Mouse (Mus musculus): Measurements from ENCODE around the gene Gm5108.

The Gm5108 gene

GRCm38 (mm10) chr5:67941369-67941768 lies at the start of gene Gm5108:
Gene Gm5108 (plus strand): TSS chr5:67941669.
- CTCF ChIA-PET: interaction anchor here in 2 of 4 experiments (0.7 kb wide), 2 partner anchors 106 to 1542 kb away, joined by 3 read pairs; no protein-coding TSS in a partner anchor
- POLR2A ChIA-PET: no interaction called here

GRCm38 (mm10) chr5:67898921-67899320 lies 42.5 kb upstream of the Gm5108 start:
- ChIA-PET POLR2A (no interaction called here), CTCF (no interaction called here)

DNA sequence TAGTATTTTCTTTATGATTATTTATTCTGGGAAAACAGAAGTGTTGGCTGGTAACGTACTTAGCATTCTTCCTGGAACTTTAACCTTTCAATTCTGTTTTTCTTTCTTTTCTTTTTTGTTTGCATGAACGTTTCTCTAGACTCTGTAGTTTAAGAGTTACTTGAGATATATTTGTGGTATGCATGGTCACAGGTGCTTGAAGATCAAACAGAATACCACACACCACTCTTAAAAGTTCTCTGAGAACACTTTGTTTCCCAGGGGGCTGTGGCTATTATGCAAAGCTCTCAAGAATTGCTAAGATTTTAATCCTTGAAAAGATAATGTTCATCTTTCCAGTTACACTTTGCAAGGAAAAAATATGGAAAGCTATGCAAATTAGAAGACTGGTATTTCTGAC lies 36.9 kb upstream of the Gm5108 start:
- POLR2A ChIA-PET: no interaction called here
- CTCF ChIA-PET: no interaction called here

DNA sequence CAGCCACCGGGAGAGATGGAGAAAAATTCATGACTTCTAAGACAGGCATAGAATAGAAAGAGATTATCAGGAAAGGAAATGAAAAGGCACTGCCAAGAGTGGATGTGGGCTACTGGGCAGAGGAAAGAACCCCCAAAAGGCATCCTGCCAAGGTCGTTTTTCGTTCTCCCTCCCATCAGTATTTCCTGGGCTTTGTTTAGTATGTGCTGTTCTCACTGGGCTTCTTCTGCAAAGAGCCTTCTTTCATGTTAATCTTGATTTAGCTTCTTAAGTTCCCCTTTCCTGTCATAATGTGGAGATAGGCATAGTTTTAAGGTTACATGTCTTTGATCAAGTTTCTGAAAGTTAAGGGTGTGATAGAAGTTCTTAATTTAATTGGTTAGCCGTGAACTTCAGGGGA lies 10.9 kb upstream of the Gm5108 start:
- CTCF ChIA-PET: interaction anchor here in 1 of 4 experiments (0.7 kb wide), 1 partner anchor 92 kb away, joined by 8 read pairs; no protein-coding TSS in a partner anchor
- POLR2A ChIA-PET: no interaction called here

GRCm38 (mm10) chr5:67931623-67932022 lies 9.8 kb upstream of the Gm5108 start:
- ChIA-PET POLR2A (no interaction called here), CTCF (no interaction called here)

GRCm38 (mm10) chr5:67943199-67943598 lies 1.7 kb downstream of the Gm5108 start:
- POLR2A ChIA-PET: no interaction called here
- CTCF ChIA-PET: no interaction called here

DNA sequence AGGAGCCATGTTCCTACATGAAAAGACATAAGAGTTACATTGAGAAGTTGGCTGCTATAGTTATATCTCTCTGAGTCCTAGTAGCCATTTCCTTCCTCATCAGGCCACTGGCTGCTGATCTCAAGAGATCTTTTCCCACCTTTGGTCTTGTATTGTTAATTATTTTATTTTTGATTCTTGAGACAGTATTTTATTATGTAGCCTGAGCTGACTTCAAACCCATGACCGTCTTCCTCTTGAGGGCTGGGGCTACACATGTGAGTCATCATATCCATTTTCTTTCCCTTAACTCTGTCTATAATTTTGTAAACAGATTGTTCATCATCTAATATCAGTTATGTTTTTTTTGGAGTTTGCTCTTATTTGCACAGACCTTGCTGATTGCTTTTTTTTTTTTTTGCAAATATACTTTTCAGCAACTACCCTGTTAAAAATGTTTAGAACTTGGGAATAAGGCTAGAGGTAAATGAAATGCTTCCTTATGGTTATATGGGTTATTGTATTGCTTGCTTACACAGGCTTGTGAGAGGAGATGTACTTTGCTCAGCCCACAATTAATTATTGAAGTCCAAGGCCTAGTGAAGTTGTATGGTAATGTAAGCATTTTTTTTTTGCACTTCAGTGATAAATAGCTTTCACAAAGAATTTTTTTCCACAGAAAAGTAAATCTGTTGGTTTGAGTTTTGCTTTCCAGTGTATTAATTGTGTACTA lies 2.8 kb downstream of the Gm5108 start:
- POLR2A ChIA-PET: interaction anchor here in 1 of 4 experiments (0.5 kb wide), 1 partner anchor 974 kb away, joined by 3 read pairs; no protein-coding TSS in a partner anchor
- CTCF ChIA-PET: interaction anchor here in 1 of 4 experiments (0.6 kb wide), 1 partner anchor 884 kb away, joined by 3 read pairs; no protein-coding TSS in a partner anchor

- CTCF ChIA-PET: no interaction called here
- POLR2A ChIA-PET: no interaction called here
Observed at GRCm38 (mm10) chr5:67946321-67946720, 4.9 kb downstream of the Gm5108 start, which contains the start of gene Gm21905. Gene Gm21905 (minus strand): TSS chr5:67946421.

DNA sequence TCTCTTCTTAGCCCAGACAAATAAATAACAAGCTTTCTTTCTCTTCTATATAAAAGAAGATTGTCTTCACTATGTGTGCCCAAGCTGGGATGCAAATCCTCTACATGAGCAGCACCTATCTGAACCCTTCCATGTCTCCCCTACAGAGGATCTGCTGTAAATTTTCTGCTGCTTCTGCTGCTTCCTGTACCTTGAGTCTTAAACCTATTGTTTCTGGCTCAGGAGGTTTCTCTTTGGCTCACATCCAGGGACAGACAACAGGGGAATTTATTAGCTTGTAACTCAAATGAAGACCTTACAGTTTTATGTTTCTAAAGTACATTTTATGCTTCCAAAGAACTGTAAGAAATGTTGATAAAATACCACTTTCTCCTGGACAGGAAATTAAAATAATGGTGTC lies 5.5 kb downstream of the Gm5108 start:
- POLR2A ChIA-PET: no interaction called here
- CTCF ChIA-PET: no interaction called here

GRCm38 (mm10) chr5:67948074-67948473 lies 6.6 kb downstream of the Gm5108 start:
- ChIA-PET CTCF (no interaction called here), POLR2A (no interaction called here)

GRCm38 (mm10) chr5:67954097-67954496 lies 12.6 kb downstream of the Gm5108 start:
- ChIA-PET CTCF (interaction anchor here in 1 of 4 experiments (0.7 kb wide), 1 partner anchor 161 kb away, joined by 3 read pairs; no protein-coding TSS in a partner anchor), POLR2A (no interaction called here)

DNA sequence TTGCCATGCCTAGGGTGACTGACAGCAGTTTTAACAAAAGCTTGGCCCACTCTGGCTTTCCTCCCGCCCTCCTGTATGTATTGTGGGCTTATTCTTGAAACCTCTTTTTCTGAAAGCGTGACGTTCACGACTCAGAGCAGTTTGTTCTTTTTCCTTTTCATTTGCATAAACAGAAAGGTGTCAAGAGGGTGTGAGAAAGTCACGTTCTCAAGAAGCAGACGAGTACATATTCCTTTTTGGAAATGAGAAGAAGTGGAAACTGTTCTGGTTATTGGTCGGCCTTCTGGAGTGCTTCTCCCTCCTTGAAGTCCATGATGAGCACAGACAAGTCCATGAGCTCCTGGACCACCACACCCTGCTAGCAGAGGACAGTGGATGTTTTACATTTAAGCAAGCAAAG lies 14.0 kb downstream of the Gm5108 start:
- ChIA-PET POLR2A (no interaction called here), CTCF (no interaction called here)

- ChIA-PET CTCF (no interaction called here), POLR2A (no interaction called here)
Observed at GRCm38 (mm10) chr5:67961708-67962629, 20.5 kb downstream of the Gm5108 start.

GRCm38 (mm10) chr5:67969536-67969935 lies 28.1 kb downstream of the Gm5108 start:
- ChIA-PET CTCF (no interaction called here), POLR2A (no interaction called here)

DNA sequence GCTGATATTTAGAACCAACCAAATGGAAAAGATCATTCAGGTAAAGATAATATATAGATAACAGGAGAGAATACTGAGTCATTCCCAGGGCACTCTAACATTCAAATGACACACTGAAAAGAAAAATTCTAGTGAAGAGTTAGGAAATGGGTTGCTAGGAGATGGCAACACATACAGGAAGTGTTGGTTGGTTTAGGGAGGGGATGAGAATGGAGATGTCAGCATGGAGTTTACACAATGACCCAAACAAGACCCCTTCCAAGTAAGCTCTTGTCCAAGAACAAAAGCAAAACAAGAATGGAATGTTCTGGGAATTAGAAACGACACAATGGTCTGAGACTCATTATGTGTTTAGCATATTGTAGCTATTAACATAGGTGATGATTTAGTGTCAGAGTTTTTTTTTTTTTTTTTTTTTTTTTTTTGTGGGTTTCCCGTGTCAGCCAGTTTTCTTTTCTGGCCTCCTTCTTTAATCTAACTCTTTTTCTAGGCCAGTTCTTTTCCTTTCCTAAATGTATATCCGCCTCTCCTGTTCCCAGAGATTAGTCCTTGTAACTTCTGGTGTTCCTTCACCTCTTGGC lies 40.6 kb downstream of the Gm5108 start:
- CTCF ChIA-PET: interaction anchor here in 1 of 4 experiments (0.6 to 0.7 kb wide), 2 partner anchors 147 to 226 kb away, joined by 3 to 4 read pairs; no protein-coding TSS in a partner anchor
- POLR2A ChIA-PET: no interaction called here

DNA sequence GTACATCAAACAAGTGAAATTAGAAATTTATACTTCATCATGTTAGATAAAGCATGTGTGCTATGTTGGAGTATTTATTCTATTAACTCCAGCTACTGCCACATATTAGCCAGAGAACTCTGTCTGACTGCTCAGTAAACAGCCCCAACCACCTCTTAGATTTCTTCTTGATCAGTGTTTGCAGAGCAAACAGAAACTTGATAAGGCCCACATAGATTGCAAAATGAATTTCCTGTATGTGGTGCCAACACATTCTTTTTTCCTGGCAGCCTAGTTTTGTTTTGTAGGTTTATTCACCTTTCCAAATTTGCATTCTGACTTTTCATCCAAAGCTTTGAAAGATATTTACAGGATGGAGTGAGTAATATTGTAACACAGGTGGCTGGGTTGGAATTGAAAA lies 49.0 kb downstream of the Gm5108 start:
- ChIA-PET POLR2A (no interaction called here), CTCF (no interaction called here)

DNA sequence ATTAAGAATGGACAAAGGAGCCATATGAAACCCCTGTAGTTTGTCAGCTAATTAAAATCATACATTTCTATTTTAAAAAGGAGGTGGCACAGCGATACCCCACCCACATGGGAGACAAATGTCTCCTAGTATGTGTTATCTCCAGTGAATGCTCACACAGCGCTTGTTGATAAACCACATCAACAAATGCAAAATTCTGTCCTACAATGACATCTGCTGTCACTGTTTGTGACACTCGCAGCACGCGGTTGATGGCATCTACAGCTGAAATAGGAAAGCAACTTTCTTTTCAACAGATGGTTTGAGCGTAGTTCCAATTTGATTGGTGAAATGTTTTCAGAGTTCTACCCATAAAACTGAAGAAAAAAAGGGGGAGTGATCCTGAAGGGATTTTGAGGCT lies 61.1 kb downstream of the Gm5108 start:
- ChIA-PET POLR2A (interaction anchor here in 1 of 4 experiments (0.6 kb wide), 1 partner anchor 52 kb away, joined by 3 read pairs; no protein-coding TSS in a partner anchor), CTCF (interaction anchor here in 1 of 4 experiments (0.6 kb wide), 1 partner anchor 470 kb away, joined by 3 read pairs; no protein-coding TSS in a partner anchor)

DNA sequence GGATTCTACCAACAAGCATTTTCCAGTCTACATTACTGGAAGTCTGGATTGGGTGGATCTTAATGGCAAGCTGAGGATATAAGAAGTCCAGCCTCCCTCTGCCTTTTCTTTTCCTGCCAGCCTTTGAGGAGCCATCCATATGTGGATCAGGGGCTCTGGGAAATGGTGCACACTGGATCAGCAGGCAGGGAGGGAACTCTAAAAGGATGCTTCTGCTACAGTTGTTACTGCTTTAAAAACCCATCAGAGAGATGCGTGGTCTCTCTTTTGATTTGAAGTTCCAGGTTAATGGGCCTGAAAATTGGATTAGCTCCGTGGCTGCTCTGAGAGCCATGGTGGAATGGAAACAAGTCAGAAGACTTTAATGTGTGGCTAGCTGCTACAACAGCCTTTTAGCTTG lies 62.4 kb downstream of the Gm5108 start:
- CTCF ChIA-PET: interaction anchor here in 1 of 4 experiments (0.7 kb wide), 1 partner anchor 248 kb away, joined by 3 read pairs; no protein-coding TSS in a partner anchor

DNA sequence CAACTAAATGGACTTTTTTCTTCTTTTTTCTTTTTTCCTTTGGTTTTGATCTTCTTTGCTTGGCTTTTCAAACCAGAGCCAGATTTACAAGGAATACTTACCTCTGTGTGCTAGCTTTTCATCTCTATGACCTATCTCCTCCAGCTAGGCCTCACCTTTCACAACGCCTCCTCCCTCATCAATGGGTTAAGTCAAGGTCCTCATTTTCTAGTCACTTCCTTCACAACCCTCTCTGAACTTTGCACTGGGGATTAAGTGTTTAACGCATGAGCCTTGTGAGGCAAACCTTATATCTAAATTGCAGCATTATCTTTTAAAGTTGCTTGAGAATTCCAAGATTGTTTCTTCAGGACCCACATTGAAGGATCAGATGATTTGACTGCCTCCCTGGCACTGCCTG lies 63.0 kb downstream of the Gm5108 start:
- CTCF ChIA-PET: interaction anchor here in 2 of 4 experiments (0.7 to 1.2 kb wide), 2 partner anchors 249 to 276 kb away, joined by 3 to 4 read pairs; no protein-coding TSS in a partner anchor
- POLR2A ChIA-PET: interaction anchor here in 1 of 4 experiments (1.4 kb wide), 1 partner anchor 248 kb away, joined by 4 read pairs; no protein-coding TSS in a partner anchor

More for the DNA sequence above, 62.4 kb downstream of the Gm5108 start:
- POLR2A ChIA-PET: interaction anchor here in 1 of 4 experiments (1.4 kb wide), 1 partner anchor 248 kb away, joined by 4 read pairs; no protein-coding TSS in a partner anchor

DNA sequence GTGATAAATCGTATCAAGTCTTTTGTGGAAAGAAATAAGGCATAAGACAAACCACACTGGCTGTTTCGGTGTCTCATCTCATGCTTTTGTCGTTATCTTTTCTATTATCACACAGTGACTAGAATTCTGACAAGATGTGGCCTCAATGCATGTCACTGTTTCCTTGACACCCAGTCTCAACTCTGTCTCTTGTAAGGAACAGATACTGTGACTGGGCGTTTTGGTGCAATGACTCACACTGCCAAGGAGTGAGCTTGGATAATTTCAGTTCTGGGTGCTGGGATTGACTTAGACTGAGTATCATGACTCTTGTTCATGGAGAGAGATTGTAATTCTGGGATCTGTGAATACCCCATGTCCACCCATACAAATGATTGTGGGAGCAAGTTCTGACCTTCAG lies 65.6 kb downstream of the Gm5108 start:
- ChIA-PET CTCF (no interaction called here), POLR2A (no interaction called here)

Data from embryonic stem cell, embryonic (primary cell).